Mouse (Mus musculus) kidney, postnatal 0 days (tissue): ENCODE measurements around the gene As3mt. TPM values are rescaled to one million over a fixed set of nuclear protein-coding genes. Genes with fewer than 3 reads are reported as not detected.
A peak's percentile ranks its signal among the peaks of the same experiment; 100 is the strongest.

Experiments
- ATAC-seq: fragments of 200-750 bp; cut with Nextera tagmentation; replicated peaks from 2 replicates; pipeline ENCODE4 v1.8.0; 2017; ENCODE audit warnings: low read depth, moderate number of reproducible peaks, moderate TSS enrichment, moderate library complexity; ENCODE audit not compliant: low FRiP score
- DNase-seq: peaks from one replicate; pipeline ENCODE4 v3.0.0-alpha.2; 2016; ENCODE audit warnings: low spot score
- H3K27ac ChIP-seq: fragments of 300-500 bp; sonication (generic); 2 replicates; pipeline ENCODE4 v1.5.1; 2014; ENCODE audit warnings: mild to moderate bottlenecking
- H3K27me3 ChIP-seq: fragments of 300-500 bp; sonication (generic); 2 replicates; pipeline ENCODE4 v1.6.1; 2014; ENCODE audit warnings: low read length, mixed read lengths; ENCODE audit not compliant: insufficient read depth
- H3K36me3 ChIP-seq: fragments of 300-500 bp; sonication (generic); 2 replicates; pipeline ENCODE4 v1.6.1; 2014; ENCODE audit warnings: low read length, mixed read lengths; ENCODE audit not compliant: insufficient read depth
- H3K4me1 ChIP-seq: fragments of 300-500 bp; sonication (generic); replicated peaks from 2 replicates; pipeline ENCODE4 v1.6.1; 2014; ENCODE audit warnings: antibody characterized with exemption, low read length, mixed read lengths; ENCODE audit not compliant: insufficient read depth
- H3K4me2 ChIP-seq: fragments of 300-500 bp; sonication (generic); 2 replicates; pipeline ENCODE4 v1.6.1; 2014; ENCODE audit warnings: mild to moderate bottlenecking, low read length, moderate library complexity, mixed read lengths
- H3K4me3 ChIP-seq: fragments of 300-500 bp; sonication (generic); replicated peaks from 2 replicates; pipeline ENCODE4 v1.5.1; 2014; ENCODE audit warnings: low read depth, low read length
- H3K9ac ChIP-seq: fragments of 300-500 bp; sonication (generic); 2 replicates; pipeline ENCODE4 v1.6.1; 2014; ENCODE audit warnings: low read depth, low read length
- H3K9me3 ChIP-seq: fragments of 300-500 bp; sonication (generic); replicated peaks from 2 replicates; pipeline ENCODE4 v1.6.1; 2016; ENCODE audit warnings: low read length, inconsistent platforms, mixed read lengths
- CTCF ChIP-seq: IDR thresholded peaks from 2 replicates; pipeline ENCODE4 v1.5.1; 2016; ENCODE audit warnings: antibody characterized with exemption, low read depth, mild to moderate bottlenecking, moderate library complexity
- WGBS: fragments of 180-500 bp; shearing (Covaris S2); extraction: QIAGEN DNeasy Blood & Tissue Kit; methylation state at CpG from one replicate; pipeline ENCODE4 v1.1.7; 2014; 5-methylcytosine and 5-hydroxymethylcytosine counted together
- polyA plus RNA-seq: library from polyadenylated mRNA; unstranded; fragments of >200 nt; fragmentation: Nextera tagmentation; extraction: Ambion mirVana; gene quantifications from 2 replicates; pipeline ENCODE4 v1.2.1, GENCODE M21; 2015

Gene As3mt
- polyA plus RNA-seq, 1 experiment from 2014 or later: 59.4 TPM

- Histone ChIP-seq H3K27me3 (no peaks in the 10 kb centered on the region), H3K9ac (no peak overlapping the region), H3K36me3 (no peaks in the 10 kb centered on the region), H3K27ac (no peak overlapping the region), H3K4me3 (no peak overlapping the region), H3K4me1 (no peaks in the 10 kb centered on the region), H3K4me2 (no peak overlapping the region), H3K9me3 (no peaks in the 10 kb centered on the region)
- ATAC-seq: no peak
- WGBS: 90% methylated on average over 7 of the region's 7 CpGs
- DNase-seq: no peak
- TF ChIP-seq CTCF: no peak
Observed at GRCm38 (mm10) chr19:46696943-46697342, 10.3 kb upstream of the As3mt start.

GRCm38 (mm10) chr19:46697840-46698517 lies 9.3 kb upstream of the As3mt start:
- H3K4me2 ChIP-seq: no peak overlapping the region
- 49% methylated on average over 19 of the region's 19 CpGs for WGBS
- no peaks in the 10 kb centered on the region for H3K9me3 ChIP-seq
- H3K27me3 ChIP-seq: no peaks in the 10 kb centered on the region
- no peaks in the 10 kb centered on the region for H3K36me3 ChIP-seq
- no peak for ATAC-seq
- no peak overlapping the region for H3K4me3 ChIP-seq
- no peak for TF ChIP-seq CTCF
- DNase-seq: no peak
- no peak overlapping the region for H3K27ac ChIP-seq
- H3K4me1 ChIP-seq: no peaks in the 10 kb centered on the region
- no peak overlapping the region for H3K9ac ChIP-seq

- Histone ChIP-seq H3K4me1 (no peaks in the 10 kb centered on the region), H3K27ac (no peak overlapping the region), H3K9me3 (no peaks in the 10 kb centered on the region), H3K36me3 (no peaks in the 10 kb centered on the region), H3K27me3 (no peaks in the 10 kb centered on the region), H3K9ac (no peak overlapping the region), H3K4me3 (no peak overlapping the region), H3K4me2 (no peak overlapping the region)
- no peak for TF ChIP-seq CTCF
- no peak for ATAC-seq
- WGBS: 74% methylated on average over 10 of the region's 10 CpGs
- DNase-seq: no peak
Observed at GRCm38 (mm10) chr19:46699011-46699481, 8.2 kb upstream of the As3mt start.

GRCm38 (mm10) chr19:46701156-46701555 lies 6.1 kb upstream of the As3mt start:
- ATAC-seq (no peak), DNase-seq (no peak)
- Histone ChIP-seq H3K4me2 (no peak overlapping the region), H3K27ac (no peak overlapping the region), H3K9me3 (no peaks in the 10 kb centered on the region), H3K4me3 (no peak overlapping the region), H3K9ac (no peak overlapping the region), H3K36me3 (no peaks in the 10 kb centered on the region), H3K4me1 (no peaks in the 10 kb centered on the region), H3K27me3 (no peaks in the 10 kb centered on the region)
- 68% methylated on average over 9 of the region's 9 CpGs for WGBS
- no peak for TF ChIP-seq CTCF

GRCm38 (mm10) chr19:46705779-46706495 lies 1.3 kb upstream of the As3mt start:
- 60% methylated on average over 7 of the region's 7 CpGs for WGBS
- Histone ChIP-seq H3K27ac (no peak overlapping the region), H3K4me3 (no peak overlapping the region), H3K9me3 (no peaks in the 10 kb centered on the region), H3K9ac (no peak overlapping the region), H3K4me2 (no peak overlapping the region), H3K4me1 (peaks cover 5% of the 10 kb centered on the region; the same call in 1 of the 2 replicates), H3K27me3 (no peaks in the 10 kb centered on the region), H3K36me3 (0 out of 2 replicates have a peak, but pooled peaks cover 6% of the 10 kb centered on the region)
- no peak for DNase-seq
- TF ChIP-seq CTCF: no peak
- no peak for ATAC-seq

- TF ChIP-seq CTCF: no peak
- 60% methylated on average over 9 of the region's 9 CpGs for WGBS
- Histone ChIP-seq H3K27ac (no peak overlapping the region), H3K4me2 (peak overlapping the region; percentile 69), H3K9me3 (no peaks in the 10 kb centered on the region), H3K4me1 (peaks cover 5% of the 10 kb centered on the region; the same call in 1 of the 2 replicates), H3K9ac (no peak overlapping the region), H3K4me3 (peak overlapping the region; percentile 44; the same call in 1 of the 2 replicates), H3K36me3 (0 out of 2 replicates have a peak, but pooled peaks cover 6% of the 10 kb centered on the region), H3K27me3 (no peaks in the 10 kb centered on the region)
- ATAC-seq (no peak), DNase-seq (no peak)
Observed at GRCm38 (mm10) chr19:46706540-46707295, 540 bp upstream of the As3mt start.
